Mouse (Mus musculus): ENCODE results near the gene Laptm5.
A peak's percentile ranks its signal among the peaks of the same experiment; 100 is the strongest.

The Laptm5 gene

GRCm38 (mm10) chr4:130913077-130913476 lies at the start of gene Laptm5:
Laptm5 (plus strand) TSS chr4:130913125.
- DNase-seq (ENCODE audit: low read depth, low spot score): no peak

- no peak for DNase-seq (ENCODE audit: low read depth, low spot score)
Observed at GRCm38 (mm10) chr4:130865460-130865859, 47.5 kb upstream of the Laptm5 start.

- peak; percentile 89 for DNase-seq (ENCODE audit: low read depth, low spot score)
Observed at GRCm38 (mm10) chr4:130865901-130866371, 47.0 kb upstream of the Laptm5 start.

- DNase-seq (ENCODE audit: low read depth, low spot score): no peak
Observed at GRCm38 (mm10) chr4:130867940-130868339, 45.0 kb upstream of the Laptm5 start.

- no peak for DNase-seq (ENCODE audit: low read depth, low spot score)
Observed at GRCm38 (mm10) chr4:130868803-130869202, 44.1 kb upstream of the Laptm5 start.

- DNase-seq (ENCODE audit: low read depth, low spot score): no peak
Observed at GRCm38 (mm10) chr4:130872414-130872813, 40.5 kb upstream of the Laptm5 start.

- DNase-seq (ENCODE audit: low read depth, low spot score): no peak
Observed at GRCm38 (mm10) chr4:130873440-130873839, 39.5 kb upstream of the Laptm5 start.

- DNase-seq (ENCODE audit: low read depth, low spot score): no peak
Observed at GRCm38 (mm10) chr4:130874601-130875000, 38.3 kb upstream of the Laptm5 start.

GRCm38 (mm10) chr4:130876016-130876726 lies 36.8 kb upstream of the Laptm5 start:
- DNase-seq (ENCODE audit: low read depth, low spot score): no peak

- peak; percentile 93 for DNase-seq (ENCODE audit: low read depth, low spot score)
Observed at GRCm38 (mm10) chr4:130878273-130879047, 34.5 kb upstream of the Laptm5 start.

- DNase-seq (ENCODE audit: low read depth, low spot score): no peak
Observed at GRCm38 (mm10) chr4:130879048-130879384, 33.9 kb upstream of the Laptm5 start.

GRCm38 (mm10) chr4:130881336-130881735 lies 31.6 kb upstream of the Laptm5 start:
- no peak for DNase-seq (ENCODE audit: low read depth, low spot score)

- no peak for DNase-seq (ENCODE audit: low read depth, low spot score)
Observed at GRCm38 (mm10) chr4:130882762-130883161, 30.2 kb upstream of the Laptm5 start.

GRCm38 (mm10) chr4:130883820-130884533 lies 28.9 kb upstream of the Laptm5 start:
- DNase-seq (ENCODE audit: low read depth, low spot score): peak; percentile 56

GRCm38 (mm10) chr4:130887148-130887745 lies 25.7 kb upstream of the Laptm5 start:
- peak; percentile 65 for DNase-seq (ENCODE audit: low read depth, low spot score)

GRCm38 (mm10) chr4:130889777-130890510 lies 23.0 kb upstream of the Laptm5 start:
- DNase-seq (ENCODE audit: low read depth, low spot score): no peak

- DNase-seq (ENCODE audit: low read depth, low spot score): no peak
Observed at GRCm38 (mm10) chr4:130890511-130890840, 22.4 kb upstream of the Laptm5 start.

- DNase-seq (ENCODE audit: low read depth, low spot score): peak; percentile 78
Observed at GRCm38 (mm10) chr4:130892001-130892587, 20.8 kb upstream of the Laptm5 start.

- DNase-seq (ENCODE audit: low read depth, low spot score): no peak
Observed at GRCm38 (mm10) chr4:130893688-130894087, 19.2 kb upstream of the Laptm5 start.

- no peak for DNase-seq (ENCODE audit: low read depth, low spot score)
Observed at GRCm38 (mm10) chr4:130895701-130896100, 17.2 kb upstream of the Laptm5 start.

GRCm38 (mm10) chr4:130896372-130896771 lies 16.6 kb upstream of the Laptm5 start:
- DNase-seq (ENCODE audit: low read depth, low spot score): peak; percentile 60
